Mouse (Mus musculus): Measurements from ENCODE around the gene Rgma. TPM values are rescaled to one million over a fixed set of nuclear protein-coding genes. Genes with fewer than 3 reads are reported as not detected.
A peak's percentile ranks its signal among the peaks of the same experiment; 100 is the strongest.

Gene Rgma
- polyA plus RNA-seq, 1 experiment from 2014 or later: 52.5 TPM

DNA sequence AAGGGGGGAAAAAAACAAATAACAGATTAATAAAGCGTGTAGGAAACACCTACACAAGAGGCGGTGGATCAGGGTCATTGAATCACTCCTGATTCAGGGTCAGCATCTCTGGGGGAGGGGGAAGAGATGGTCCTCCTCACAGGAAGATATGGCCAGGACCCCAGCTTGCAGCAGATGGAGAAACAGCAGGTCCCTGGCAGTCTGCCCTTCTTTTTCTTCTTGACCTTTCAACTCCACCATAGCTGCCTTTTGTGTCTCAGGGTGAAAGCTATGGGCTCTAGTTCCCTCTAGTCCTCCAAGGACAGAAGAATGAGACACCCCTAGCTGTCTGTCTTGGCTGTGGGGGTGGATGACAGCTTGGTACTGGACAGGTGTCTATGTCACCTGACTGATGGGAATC is 17.7 kb upstream of the Rgma start:
- Histone ChIP-seq H3K9ac (ENCODE audit: low read depth, low read length) (no peak overlapping the region), H3K4me1 (replicated peaks; ENCODE audit: control insufficient read depth, insufficient read depth, low read length) (no peaks in the 10 kb centered on the region), H3K27me3 (ENCODE audit: control insufficient read depth, insufficient read depth, low read length) (no peaks in the 10 kb centered on the region), H3K4me2 (replicated peaks; ENCODE audit: low read depth, low read length) (no peak overlapping the region), H3K36me3 (ENCODE audit: control insufficient read depth, insufficient read depth, low read length) (no peaks in the 10 kb centered on the region), H3K27ac (ENCODE audit: low read depth, low read length) (no peak overlapping the region), H3K9me3 (ENCODE audit: control insufficient read depth, low read length) (no peaks in the 10 kb centered on the region), H3K4me3 (ENCODE audit: low read depth, low read length) (no peak overlapping the region)
- DNase-seq (ENCODE audit: low spot score): no peak
- 89% methylated on average over 2 of the region's 2 CpGs for WGBS
- ATAC-seq (ENCODE audit: low FRiP score): no peak

DNA sequence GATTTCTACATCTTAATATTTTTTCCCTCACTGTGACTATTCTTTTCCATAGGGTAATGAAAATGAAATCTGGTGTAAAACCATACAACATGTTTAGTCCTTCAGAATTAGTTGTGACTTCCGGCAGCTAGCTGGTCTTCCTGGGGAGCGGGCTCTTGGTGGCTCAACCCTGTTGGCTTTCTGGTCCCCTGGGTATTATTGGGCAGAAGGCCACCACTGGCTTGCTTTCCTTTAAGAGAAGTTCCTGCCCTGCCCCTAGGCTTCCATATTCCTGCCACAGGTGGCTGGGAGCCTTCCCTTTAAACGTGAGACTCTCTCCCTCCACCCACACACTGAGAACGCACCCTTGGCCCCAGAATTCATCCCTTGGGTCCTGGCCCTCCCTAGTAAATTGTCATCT is 9.8 kb upstream of the Rgma start:
- H3K9me3 ChIP-seq (ENCODE audit: control insufficient read depth, low read length): no peaks in the 10 kb centered on the region
- no peak overlapping the region for H3K9ac ChIP-seq (ENCODE audit: low read depth, low read length)
- H3K4me3 ChIP-seq (ENCODE audit: low read depth, low read length): no peak overlapping the region
- no peak for ATAC-seq (ENCODE audit: low FRiP score)
- H3K4me1 ChIP-seq (replicated peaks; ENCODE audit: control insufficient read depth, insufficient read depth, low read length): no peaks in the 10 kb centered on the region
- no peak overlapping the region for H3K4me2 ChIP-seq (replicated peaks; ENCODE audit: low read depth, low read length)
- DNase-seq (ENCODE audit: low spot score): no peak
- H3K27ac ChIP-seq (ENCODE audit: low read depth, low read length): no peak overlapping the region
- no peaks in the 10 kb centered on the region for H3K36me3 ChIP-seq (ENCODE audit: control insufficient read depth, insufficient read depth, low read length)
- 83% methylated on average over 4 of the region's 4 CpGs for WGBS
- H3K27me3 ChIP-seq (ENCODE audit: control insufficient read depth, insufficient read depth, low read length): no peaks in the 10 kb centered on the region

DNA sequence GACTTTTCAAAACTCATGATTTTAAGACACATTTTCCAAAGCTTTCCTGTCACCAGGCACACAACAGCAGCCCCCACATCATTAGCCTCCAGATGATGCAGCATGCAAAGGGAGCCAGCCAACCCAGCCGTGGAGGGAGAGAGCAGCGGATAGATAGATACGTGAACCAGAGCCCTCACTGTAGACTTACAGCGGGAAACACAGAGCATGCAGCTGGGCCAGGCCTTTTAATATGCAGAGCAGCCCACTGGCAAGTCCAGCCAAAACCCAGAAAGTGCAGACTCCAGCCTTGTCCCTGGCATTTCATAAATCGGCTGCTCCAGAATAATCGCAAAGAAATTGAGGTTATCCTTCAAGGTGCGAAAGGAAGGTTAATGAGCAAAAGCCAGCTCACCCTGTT is 9.3 kb upstream of the Rgma start:
- ATAC-seq (ENCODE audit: low FRiP score): no peak
- H3K4me1 ChIP-seq (replicated peaks; ENCODE audit: control insufficient read depth, insufficient read depth, low read length): no peaks in the 10 kb centered on the region
- H3K9me3 ChIP-seq (ENCODE audit: control insufficient read depth, low read length): no peaks in the 10 kb centered on the region
- no peak for DNase-seq (ENCODE audit: low spot score)
- H3K27me3 ChIP-seq (ENCODE audit: control insufficient read depth, insufficient read depth, low read length): no peaks in the 10 kb centered on the region
- no peak overlapping the region for H3K4me2 ChIP-seq (replicated peaks; ENCODE audit: low read depth, low read length)
- H3K4me3 ChIP-seq (ENCODE audit: low read depth, low read length): no peak overlapping the region
- 62% methylated on average over 7 of the region's 7 CpGs for WGBS
- H3K9ac ChIP-seq (ENCODE audit: low read depth, low read length): no peak overlapping the region
- H3K27ac ChIP-seq (ENCODE audit: low read depth, low read length): no peak overlapping the region
- no peaks in the 10 kb centered on the region for H3K36me3 ChIP-seq (ENCODE audit: control insufficient read depth, insufficient read depth, low read length)

DNA sequence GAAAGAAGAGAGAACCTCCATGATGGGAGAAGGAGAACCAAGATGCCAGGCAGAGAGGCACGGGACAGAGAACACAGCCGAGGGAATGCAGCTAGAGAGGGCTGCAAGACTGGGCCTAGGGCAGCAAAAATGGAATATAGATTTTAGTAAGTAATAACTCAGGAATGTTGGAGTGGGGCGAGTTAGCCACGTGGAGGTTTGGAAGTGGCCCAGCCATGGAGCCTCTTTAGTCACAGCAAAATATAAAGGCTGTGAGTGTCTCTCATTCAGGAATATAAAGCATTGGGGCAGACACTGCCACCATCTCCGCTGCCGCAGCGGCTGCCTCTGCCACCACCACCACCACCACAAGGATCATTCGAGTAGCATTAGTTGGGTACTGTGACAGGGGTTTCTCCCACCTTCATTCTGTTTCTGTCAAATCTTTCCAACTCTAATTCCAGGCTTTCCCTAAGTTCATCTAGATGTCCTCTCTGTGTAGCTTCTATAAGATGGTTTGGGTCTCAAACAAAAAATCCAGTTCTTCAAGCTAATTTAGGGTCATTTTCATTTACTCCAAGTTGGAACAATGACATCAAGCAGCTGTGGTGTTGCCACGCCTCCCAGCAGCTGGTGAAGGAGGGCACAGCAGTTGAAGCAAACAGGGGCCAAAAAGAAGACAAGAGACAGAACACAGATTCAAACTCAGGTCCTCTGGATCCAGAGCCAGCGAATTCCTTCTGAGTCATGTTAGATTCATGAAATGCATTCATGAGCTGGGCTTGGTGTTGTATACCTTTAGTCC is 7.4 kb upstream of the Rgma start:
- Histone ChIP-seq H3K27ac (ENCODE audit: low read depth, low read length) (no peak overlapping the region), H3K9me3 (ENCODE audit: control insufficient read depth, low read length) (no peaks in the 10 kb centered on the region), H3K27me3 (ENCODE audit: control insufficient read depth, insufficient read depth, low read length) (no peaks in the 10 kb centered on the region), H3K4me2 (replicated peaks; ENCODE audit: low read depth, low read length) (no peak overlapping the region), H3K9ac (ENCODE audit: low read depth, low read length) (no peak overlapping the region), H3K4me1 (replicated peaks; ENCODE audit: control insufficient read depth, insufficient read depth, low read length) (peaks cover 4% of the 10 kb centered on the region), H3K4me3 (ENCODE audit: low read depth, low read length) (no peak overlapping the region), H3K36me3 (ENCODE audit: control insufficient read depth, insufficient read depth, low read length) (no peaks in the 10 kb centered on the region)
- no peak for DNase-seq (ENCODE audit: low spot score)
- no peak for ATAC-seq (ENCODE audit: low FRiP score)
- 90% methylated on average over 10 of the region's 10 CpGs for WGBS

DNA sequence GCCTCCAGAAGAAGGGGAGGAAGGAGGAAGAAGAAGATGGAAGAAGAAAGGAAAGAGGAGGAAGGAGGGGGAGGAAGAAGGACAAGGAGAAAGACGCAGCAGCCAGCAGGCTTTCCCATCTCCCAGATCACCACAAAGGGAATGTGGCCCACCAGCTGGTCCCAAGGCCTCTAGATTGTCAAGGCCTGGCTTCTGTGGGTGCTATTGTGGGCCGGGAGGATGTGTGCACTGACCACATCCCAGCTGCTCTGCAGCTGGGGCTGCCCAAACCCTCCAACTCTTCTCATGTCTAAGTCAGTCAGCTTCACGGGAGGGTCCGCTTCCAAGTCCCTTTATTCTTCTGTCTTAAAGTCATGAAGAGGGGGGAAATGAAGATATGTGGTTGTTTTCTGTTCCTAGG is 5.3 kb upstream of the Rgma start:
- no peak overlapping the region for H3K4me2 ChIP-seq (replicated peaks; ENCODE audit: low read depth, low read length)
- H3K4me3 ChIP-seq (ENCODE audit: low read depth, low read length): no peak overlapping the region
- H3K4me1 ChIP-seq (replicated peaks; ENCODE audit: control insufficient read depth, insufficient read depth, low read length): peaks cover 4% of the 10 kb centered on the region
- 84% methylated on average over 4 of the region's 4 CpGs for WGBS
- ATAC-seq (ENCODE audit: low FRiP score) (no peak), DNase-seq (ENCODE audit: low spot score) (no peak)
- no peak overlapping the region for H3K9ac ChIP-seq (ENCODE audit: low read depth, low read length)
- no peak overlapping the region for H3K27ac ChIP-seq (ENCODE audit: low read depth, low read length)
- H3K27me3 ChIP-seq (ENCODE audit: control insufficient read depth, insufficient read depth, low read length): no peaks in the 10 kb centered on the region
- no peaks in the 10 kb centered on the region for H3K36me3 ChIP-seq (ENCODE audit: control insufficient read depth, insufficient read depth, low read length)
- no peaks in the 10 kb centered on the region for H3K9me3 ChIP-seq (ENCODE audit: control insufficient read depth, low read length)

DNA sequence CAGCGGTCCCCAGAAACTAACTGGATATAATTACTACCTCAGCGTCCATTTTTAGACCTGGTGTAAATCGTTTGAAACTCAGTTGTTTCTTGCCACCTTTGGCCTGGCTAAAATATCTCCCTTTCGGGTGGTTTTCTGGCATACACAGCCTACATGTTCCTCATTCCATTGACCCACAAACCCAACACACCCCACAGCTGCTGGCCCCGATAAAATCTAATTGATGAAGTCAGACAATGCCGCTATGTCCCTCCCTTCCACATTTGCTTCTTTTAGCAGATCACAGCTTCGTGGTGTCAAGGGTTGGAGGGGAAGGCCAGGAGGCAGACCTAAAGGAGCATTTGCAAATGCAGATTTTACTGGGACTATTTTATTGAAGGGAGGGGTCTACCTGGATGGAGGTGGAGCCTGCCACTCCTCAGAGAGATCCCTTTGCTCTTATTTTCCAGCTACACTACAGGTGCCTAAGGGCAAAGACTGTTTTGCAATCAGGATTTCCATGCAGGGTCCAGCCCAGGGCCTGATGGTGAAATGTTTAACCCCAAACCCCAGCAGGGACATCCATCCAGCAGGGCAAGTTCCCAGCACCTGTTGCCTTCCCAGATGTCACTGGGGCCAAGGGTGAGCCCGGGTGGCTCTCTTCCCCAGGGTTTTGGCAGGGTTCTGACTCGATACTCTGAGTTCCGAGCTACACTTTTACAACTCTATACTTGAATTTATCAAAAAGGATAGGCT is 3.6 kb upstream of the Rgma start:
- Histone ChIP-seq H3K9ac (ENCODE audit: low read depth, low read length) (no peak overlapping the region), H3K9me3 (ENCODE audit: control insufficient read depth, low read length) (no peaks in the 10 kb centered on the region), H3K36me3 (ENCODE audit: control insufficient read depth, insufficient read depth, low read length) (no peaks in the 10 kb centered on the region), H3K4me3 (ENCODE audit: low read depth, low read length) (peak overlapping the region; percentile 25; the same call in 1 of the 2 replicates), H3K4me1 (replicated peaks; ENCODE audit: control insufficient read depth, insufficient read depth, low read length) (peaks cover 4% of the 10 kb centered on the region), H3K4me2 (replicated peaks; ENCODE audit: low read depth, low read length) (peak overlapping the region; percentile 43), H3K27ac (ENCODE audit: low read depth, low read length) (no peak overlapping the region), H3K27me3 (ENCODE audit: control insufficient read depth, insufficient read depth, low read length) (no peaks in the 10 kb centered on the region)
- ATAC-seq (ENCODE audit: low FRiP score) (no peak), DNase-seq (ENCODE audit: low spot score) (no peak)
- 54% methylated on average over 10 of the region's 10 CpGs for WGBS

DNA sequence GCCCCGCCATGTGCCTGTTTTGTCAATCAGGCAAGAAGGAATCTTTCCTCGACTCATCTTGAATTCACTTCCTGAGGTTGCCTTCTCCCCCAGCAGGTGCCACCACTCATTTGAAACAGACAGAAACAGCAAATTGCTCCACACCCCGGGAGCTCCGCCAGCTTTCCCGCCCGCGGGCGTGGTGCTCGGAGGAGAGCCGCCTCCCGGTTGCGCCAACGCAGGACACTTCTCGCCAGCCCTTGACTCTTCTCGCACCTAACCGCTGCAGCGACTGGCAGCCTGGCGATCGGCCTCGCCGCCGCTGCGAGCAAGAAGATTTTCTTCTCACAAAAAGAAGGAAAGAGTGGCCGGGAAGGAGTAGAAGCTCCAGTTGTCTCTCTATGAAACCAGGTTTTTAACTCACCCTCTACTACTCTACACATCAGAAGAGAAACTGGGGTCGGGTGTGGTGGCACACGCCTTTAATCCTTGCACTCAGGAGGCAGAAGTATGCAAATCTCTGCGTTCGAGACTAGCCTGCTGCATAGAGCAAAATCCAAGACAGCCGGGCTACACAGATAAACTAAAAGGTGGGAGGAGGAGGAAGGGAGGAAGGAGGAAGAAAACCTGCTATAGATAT is 2.8 kb upstream of the Rgma start:
- Histone ChIP-seq H3K9me3 (ENCODE audit: control insufficient read depth, low read length) (no peaks in the 10 kb centered on the region), H3K27me3 (ENCODE audit: control insufficient read depth, insufficient read depth, low read length) (no peaks in the 10 kb centered on the region), H3K27ac (ENCODE audit: low read depth, low read length) (no peak overlapping the region), H3K36me3 (ENCODE audit: control insufficient read depth, insufficient read depth, low read length) (no peaks in the 10 kb centered on the region), H3K4me2 (replicated peaks; ENCODE audit: low read depth, low read length) (peak overlapping the region; percentile 43), H3K9ac (ENCODE audit: low read depth, low read length) (peak overlapping the region; percentile 41; the same call in 1 of the 2 replicates), H3K4me3 (ENCODE audit: low read depth, low read length) (peak overlapping the region; percentile 25), H3K4me1 (replicated peaks; ENCODE audit: control insufficient read depth, insufficient read depth, low read length) (peaks cover 4% of the 10 kb centered on the region)
- DNase-seq (ENCODE audit: low spot score) (peak; percentile 63), ATAC-seq (ENCODE audit: low FRiP score) (no peak)
- WGBS: 4% methylated on average over 28 of the region's 29 CpGs

DNA sequence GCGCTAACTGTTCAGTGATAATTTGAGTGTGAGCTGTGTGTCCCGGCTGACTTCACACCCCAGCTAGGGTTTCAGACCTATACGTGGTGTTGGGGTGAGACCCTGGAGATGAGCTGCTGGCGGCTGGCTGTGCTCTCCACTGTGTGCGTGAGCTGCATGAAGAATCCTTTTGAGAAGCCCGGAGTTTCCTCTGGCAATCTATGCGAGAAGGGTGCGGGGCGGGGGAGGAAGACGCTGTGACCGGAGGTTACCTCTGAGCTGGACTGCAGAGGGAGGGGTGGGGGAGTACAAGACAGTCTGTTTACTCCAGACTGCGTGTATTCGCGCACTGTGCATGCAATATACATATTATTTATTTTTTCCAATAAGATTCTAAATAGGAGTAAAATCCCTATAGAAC is 582 bp upstream of the Rgma start:
- no peaks in the 10 kb centered on the region for H3K9me3 ChIP-seq (ENCODE audit: control insufficient read depth, low read length)
- H3K4me1 ChIP-seq (replicated peaks; ENCODE audit: control insufficient read depth, insufficient read depth, low read length): peaks cover 4% of the 10 kb centered on the region
- H3K4me3 ChIP-seq (ENCODE audit: low read depth, low read length): peak overlapping the region; percentile 75
- ATAC-seq (ENCODE audit: low FRiP score): peak; percentile 85
- under 1% methylated on average over 14 of the region's 14 CpGs for WGBS
- H3K9ac ChIP-seq (ENCODE audit: low read depth, low read length): peak overlapping the region; percentile 97
- H3K4me2 ChIP-seq (replicated peaks; ENCODE audit: low read depth, low read length): peak overlapping the region; percentile 86
- H3K36me3 ChIP-seq (ENCODE audit: control insufficient read depth, insufficient read depth, low read length): no peaks in the 10 kb centered on the region
- H3K27me3 ChIP-seq (ENCODE audit: control insufficient read depth, insufficient read depth, low read length): no peaks in the 10 kb centered on the region
- DNase-seq (ENCODE audit: low spot score): peak; percentile 87
- peak overlapping the region; percentile 98 for H3K27ac ChIP-seq (ENCODE audit: low read depth, low read length)
